Mouse (Mus musculus): ENCODE measurements at regions not wholly inside any gene's neighbourhood (a gene's known extent, or its start where the extent isn't known, plus 50 kb on each side); places are given as distances from the start of the nearest gene placed in this dataset.
A peak's percentile ranks its signal among the peaks of the same experiment; 100 is the strongest.

GRCm38 (mm10) chr10:106289951-106290350, 180.2 kb upstream of the Ppfia2 start:
- DNase-seq (ENCODE audit: low spot score), result peak; percentile 8
- ATAC-seq (ENCODE audit: low FRiP score), result no peak
- Histone ChIP-seq H3K27me3 (ENCODE audit: insufficient read depth, low read length) (no peaks in the 10 kb centered on the region), H3K9me3 (ENCODE audit: low read length) (no peaks in the 10 kb centered on the region), H3K4me2 (ENCODE audit: low read depth, low read length, poor library complexity, severe bottlenecking) (no peak overlapping the region), H3K27ac (ENCODE audit: low read depth, low read length) (no peak overlapping the region), H3K4me3 (ENCODE audit: low read depth, low read length) (no peak overlapping the region), H3K9ac (replicated peaks; ENCODE audit: low read length, poor library complexity, severe bottlenecking) (no peak overlapping the region), H3K4me1 (ENCODE audit: insufficient read depth, low read length) (no peaks in the 10 kb centered on the region), H3K36me3 (ENCODE audit: insufficient read depth, low read length) (no peaks in the 10 kb centered on the region)
- TF ChIP-seq CTCF (IDR thresholded peaks at IDR 0.05), result no peak

GRCm38 (mm10) chr10:106290736-106291135, 179.4 kb upstream of the Ppfia2 start:
- H3K9me3 ChIP-seq (ENCODE audit: low read length), result no peaks in the 10 kb centered on the region
- ATAC-seq (ENCODE audit: low FRiP score) (no peak), DNase-seq (ENCODE audit: low spot score) (peak; percentile 14)
- H3K4me3 ChIP-seq (ENCODE audit: low read depth, low read length), result no peak overlapping the region
- no peaks in the 10 kb centered on the region for H3K4me1 ChIP-seq (ENCODE audit: insufficient read depth, low read length)
- no peak for TF ChIP-seq CTCF (IDR thresholded peaks at IDR 0.05)
- H3K9ac ChIP-seq (replicated peaks; ENCODE audit: low read length, poor library complexity, severe bottlenecking), result no peak overlapping the region
- no peaks in the 10 kb centered on the region for H3K27me3 ChIP-seq (ENCODE audit: insufficient read depth, low read length)
- H3K27ac ChIP-seq (ENCODE audit: low read depth, low read length), result no peak overlapping the region
- no peaks in the 10 kb centered on the region for H3K36me3 ChIP-seq (ENCODE audit: insufficient read depth, low read length)
- WGBS, result 86% methylated on average over 2 of the region's 2 CpGs
- H3K4me2 ChIP-seq (ENCODE audit: low read depth, low read length, poor library complexity, severe bottlenecking), result no peak overlapping the region

DNA sequence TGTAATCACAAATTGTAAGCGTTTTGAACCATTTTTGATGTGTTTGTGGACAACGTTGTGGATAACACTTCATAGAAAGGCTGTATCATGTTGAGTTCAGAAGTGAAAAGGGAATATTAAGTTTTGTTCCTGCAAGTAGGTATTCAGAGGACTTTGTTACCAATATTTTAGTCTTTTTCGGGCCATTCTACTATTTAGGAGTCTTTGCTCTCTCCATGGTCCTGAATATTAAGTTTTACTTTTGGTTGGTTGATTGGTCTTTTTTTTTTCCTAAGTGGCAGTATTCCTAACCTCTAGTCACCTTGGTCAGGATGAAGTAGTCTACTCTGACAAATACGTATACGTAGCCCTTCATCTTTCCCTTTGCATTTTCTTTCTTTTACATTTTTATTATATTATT, 174.6 kb upstream of the Ppfia2 start:
- Histone ChIP-seq H3K27me3 (ENCODE audit: insufficient read depth, low read length) (no peaks in the 10 kb centered on the region), H3K9me3 (ENCODE audit: low read length) (no peaks in the 10 kb centered on the region), H3K4me3 (ENCODE audit: low read depth, low read length) (no peak overlapping the region), H3K36me3 (ENCODE audit: insufficient read depth, low read length) (no peaks in the 10 kb centered on the region), H3K27ac (ENCODE audit: low read depth, low read length) (no peak overlapping the region), H3K4me2 (ENCODE audit: low read depth, low read length, poor library complexity, severe bottlenecking) (no peak overlapping the region), H3K9ac (replicated peaks; ENCODE audit: low read length, poor library complexity, severe bottlenecking) (no peak overlapping the region), H3K4me1 (ENCODE audit: insufficient read depth, low read length) (no peaks in the 10 kb centered on the region)
- no peak for TF ChIP-seq CTCF (IDR thresholded peaks at IDR 0.05)
- DNase-seq (ENCODE audit: low spot score), result no peak
- no peak for ATAC-seq (ENCODE audit: low FRiP score)
- 86% methylated on average over 5 of the region's 5 CpGs for whole genome bisulfite sequencing

- no peak overlapping the region for H3K9ac ChIP-seq (replicated peaks; ENCODE audit: low read length, poor library complexity, severe bottlenecking)
- no peaks in the 10 kb centered on the region for H3K27me3 ChIP-seq (ENCODE audit: insufficient read depth, low read length)
- H3K4me3 ChIP-seq (ENCODE audit: low read depth, low read length), result no peak overlapping the region
- H3K36me3 ChIP-seq (ENCODE audit: insufficient read depth, low read length), result no peaks in the 10 kb centered on the region
- TF ChIP-seq CTCF (IDR thresholded peaks at IDR 0.05), result no peak
- ATAC-seq (ENCODE audit: low FRiP score) (no peak), DNase-seq (ENCODE audit: low spot score) (no peak)
- no peak overlapping the region for H3K27ac ChIP-seq (ENCODE audit: low read depth, low read length)
- WGBS, result 95% methylated on average over 1 of the region's 1 CpGs
- H3K4me2 ChIP-seq (ENCODE audit: low read depth, low read length, poor library complexity, severe bottlenecking), result no peak overlapping the region
- no peaks in the 10 kb centered on the region for H3K4me1 ChIP-seq (ENCODE audit: insufficient read depth, low read length)
- H3K9me3 ChIP-seq (ENCODE audit: low read length), result no peaks in the 10 kb centered on the region
These were observed 135.0 kb upstream of the Ppfia2 start for GRCm38 (mm10) chr10:106335166-106335565.

DNA sequence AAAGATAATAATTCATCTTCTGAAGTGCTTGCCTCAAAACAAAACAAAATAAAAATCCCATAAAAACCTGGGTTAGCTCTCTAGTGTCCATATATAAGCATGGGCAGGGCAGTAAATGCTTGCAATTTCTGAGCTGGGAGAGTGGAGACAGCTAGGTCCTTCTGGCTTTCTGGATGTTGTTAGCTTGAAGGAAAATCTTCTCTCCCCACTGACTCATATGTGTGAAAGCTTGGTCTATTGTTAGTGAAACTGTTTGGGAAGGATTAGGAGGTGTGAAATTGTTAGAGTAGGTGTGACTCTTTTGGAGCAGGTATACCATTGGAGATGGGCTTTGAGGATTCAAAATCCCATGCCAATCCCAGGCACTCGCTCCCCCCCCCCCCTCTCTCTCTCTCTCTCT, 118.5 kb upstream of the Ppfia2 start:
- Histone ChIP-seq H3K27ac (ENCODE audit: low read depth, low read length) (no peak overlapping the region), H3K4me2 (ENCODE audit: low read depth, low read length, poor library complexity, severe bottlenecking) (no peak overlapping the region), H3K27me3 (ENCODE audit: insufficient read depth, low read length) (no peaks in the 10 kb centered on the region), H3K4me1 (ENCODE audit: insufficient read depth, low read length) (no peaks in the 10 kb centered on the region), H3K36me3 (ENCODE audit: insufficient read depth, low read length) (no peaks in the 10 kb centered on the region), H3K9ac (replicated peaks; ENCODE audit: low read length, poor library complexity, severe bottlenecking) (no peak overlapping the region), H3K4me3 (ENCODE audit: low read depth, low read length) (no peak overlapping the region), H3K9me3 (ENCODE audit: low read length) (no peaks in the 10 kb centered on the region)
- TF ChIP-seq CTCF (IDR thresholded peaks at IDR 0.05), result no peak
- WGBS, result 100% methylated on average over 1 of the region's 1 CpGs
- DNase-seq (ENCODE audit: low spot score) (no peak), ATAC-seq (ENCODE audit: low FRiP score) (no peak)

- no peak for TF ChIP-seq CTCF (IDR thresholded peaks at IDR 0.05)
- H3K4me2 ChIP-seq (ENCODE audit: low read depth, low read length, poor library complexity, severe bottlenecking), result no peak overlapping the region
- no peak overlapping the region for H3K9ac ChIP-seq (replicated peaks; ENCODE audit: low read length, poor library complexity, severe bottlenecking)
- peak; percentile 47 for DNase-seq (ENCODE audit: low spot score)
- no peaks in the 10 kb centered on the region for H3K27me3 ChIP-seq (ENCODE audit: insufficient read depth, low read length)
- H3K9me3 ChIP-seq (ENCODE audit: low read length), result no peaks in the 10 kb centered on the region
- 65% methylated on average over 1 of the region's 1 CpGs for WGBS
- no peak for ATAC-seq (ENCODE audit: low FRiP score)
- H3K4me3 ChIP-seq (ENCODE audit: low read depth, low read length), result no peak overlapping the region
- H3K36me3 ChIP-seq (ENCODE audit: insufficient read depth, low read length), result no peaks in the 10 kb centered on the region
- H3K4me1 ChIP-seq (ENCODE audit: insufficient read depth, low read length), result no peaks in the 10 kb centered on the region
- H3K27ac ChIP-seq (ENCODE audit: low read depth, low read length), result no peak overlapping the region
These were observed 94.5 kb upstream of the Ppfia2 start for GRCm38 (mm10) chr10:106375653-106376052.

DNA sequence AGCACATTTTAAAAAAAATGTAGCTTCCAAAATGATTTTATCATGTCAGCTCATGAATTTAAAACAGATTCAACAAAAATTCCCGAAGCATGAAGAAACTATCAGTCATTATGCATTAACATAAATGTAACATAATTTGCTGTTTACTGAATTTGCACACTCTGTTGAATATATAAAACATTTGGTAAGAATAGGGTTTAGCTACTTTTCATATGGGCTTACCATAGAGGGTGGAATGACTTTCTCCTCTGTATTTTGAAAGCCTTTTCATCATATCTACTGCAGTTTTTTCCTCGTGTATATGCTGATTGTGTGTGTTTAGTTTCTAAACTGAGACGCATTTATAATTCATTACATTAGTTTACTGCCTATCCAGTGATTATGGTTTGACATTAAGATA, 94.0 kb upstream of the Ppfia2 start:
- no peak for ATAC-seq (ENCODE audit: low FRiP score)
- Histone ChIP-seq H3K36me3 (ENCODE audit: insufficient read depth, low read length) (no peaks in the 10 kb centered on the region), H3K4me2 (ENCODE audit: low read depth, low read length, poor library complexity, severe bottlenecking) (no peak overlapping the region), H3K4me1 (ENCODE audit: insufficient read depth, low read length) (no peaks in the 10 kb centered on the region), H3K4me3 (ENCODE audit: low read depth, low read length) (no peak overlapping the region), H3K9me3 (ENCODE audit: low read length) (no peaks in the 10 kb centered on the region), H3K9ac (replicated peaks; ENCODE audit: low read length, poor library complexity, severe bottlenecking) (no peak overlapping the region), H3K27me3 (ENCODE audit: insufficient read depth, low read length) (no peaks in the 10 kb centered on the region), H3K27ac (ENCODE audit: low read depth, low read length) (no peak overlapping the region)
- 69% methylated on average over 3 of the region's 3 CpGs for WGBS
- no peak for TF ChIP-seq CTCF (IDR thresholded peaks at IDR 0.05)
- no peak for DNase-seq (ENCODE audit: low spot score)

Measured in midbrain, postnatal 0 days (tissue).